Mouse (Mus musculus): Measurements from ENCODE around the gene Caly.
A peak's percentile ranks its signal among the peaks of the same experiment; 100 is the strongest.

The Caly gene

GRCm38 (mm10) chr7:140036281-140037170, 45.8 kb downstream of the Caly start, which contains the start of the genes Zfp511 and Tubgcp2:
Gene Zfp511, plus strand, starts transcription at chr7:140036391.
Gene Tubgcp2, minus strand, starts transcription at chr7:140036669.
- peak; percentile 94 for DNase-seq

GRCm38 (mm10) chr7:140035456-140035855, 46.9 kb downstream of the Caly start:
- DNase-seq, result no peak

GRCm38 (mm10) chr7:140033386-140033785, 49.0 kb downstream of the Caly start:
- DNase-seq, result no peak

- no peak for DNase-seq
Observed at GRCm38 (mm10) chr7:140032366-140032765, 50.0 kb downstream of the Caly start.

GRCm38 (mm10) chr7:140031771-140032170, 50.6 kb downstream of the Caly start:
- DNase-seq, result no peak
